In the genomic region with DNA sequence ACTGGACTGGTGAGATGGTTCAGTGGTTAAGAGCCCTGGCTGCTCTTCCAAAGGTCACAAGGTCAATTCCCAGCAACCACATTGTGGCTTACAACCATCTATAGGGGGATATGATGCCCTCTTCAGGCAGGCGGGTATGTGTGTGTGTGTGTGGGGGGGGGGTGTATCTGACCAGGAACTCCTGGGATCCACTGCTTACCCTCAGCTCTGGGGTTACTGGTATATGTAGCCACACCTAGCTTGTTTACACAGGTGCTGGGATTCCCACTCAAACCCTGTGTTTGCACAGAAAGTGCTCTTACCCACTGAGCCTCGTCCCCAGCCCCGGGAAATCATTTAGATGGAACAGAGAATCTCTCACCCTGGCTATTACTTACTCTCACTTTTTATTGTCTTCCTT, we compare ENCODE assay signal across 30 mouse cellular contexts. TPM values are rescaled to one million over a fixed set of nuclear protein-coding genes. Genes with fewer than 3 reads are reported as not detected.
A peak's percentile ranks its signal among the peaks of the same experiment; 100 is the strongest.
DNase-seq lines count a peak whose midpoint lies in the region; ATAC-seq and TF ChIP-seq lines count a peak whose summit lies in the region.
"Had no signal": no experiment of that assay in that cellular context is flagged by ENCODE, and none has a peak within 500 bp of the region (broad histone marks: within the 10 kb centered on the region; RNA-seq: fewer than 3 reads in every experiment).

No protein-coding gene starts in this region.

- no peak overlapping the region for H3K9ac ChIP-seq in intestine, embryonic 15.5 days
- no peak overlapping the region for H3K9ac ChIP-seq in intestine, postnatal 0 days (ENCODE audit: low read depth, low read length)
- H3K9ac ChIP-seq in ES-Bruce4 (ENCODE audit: low read depth, poor library complexity, severe bottlenecking), result no peak overlapping the region
- no peak overlapping the region for H3K9ac ChIP-seq in hindbrain, embryonic 11.5 days (ENCODE audit: low read depth, low read length)
- H3K9ac ChIP-seq: embryonic facial prominence, embryonic 13.5 days; embryonic facial prominence, embryonic 15.5 days; forebrain, embryonic 12.5 days had no signal

- DNase-seq in 416B (ENCODE audit: low read depth) (peak; percentile 14), R1 (ENCODE audit: low read depth, low spot score) (peak; percentile 46)
- no peak for DNase-seq in hindbrain, embryonic 11.5 days (ENCODE audit: low spot score)
- DNase-seq in kidney, postnatal 10 days, result no peak
- no peak for DNase-seq in gastrocnemius, adult 8-10 months (ENCODE audit: low spot score in 2 of 2)
- DNase-seq: adrenal gland, adult 2 months; adrenal gland, postnatal 10 days; adrenal gland, postnatal 25 days; B cell, adult 2 months; cerebellum, adult 11 months; cerebellum, adult 18-20 months; cerebellum, adult 8-10 months; cerebellum, adult 9-11 months; cerebellum, postnatal 14 days; cerebellum, postnatal 36 days; embryo, embryonic 11 days had no signal

- H3K4me2 ChIP-seq in intestine, embryonic 15.5 days (replicated peaks), result no peak overlapping the region
- no peak overlapping the region for H3K4me2 ChIP-seq in intestine, postnatal 0 days (replicated peaks; ENCODE audit: low read depth)
- H3K4me2 ChIP-seq in hindbrain, embryonic 11.5 days (replicated peaks; ENCODE audit: low read depth, low read length), result no peak overlapping the region
- H3K4me2 ChIP-seq: embryonic facial prominence, embryonic 13.5 days; embryonic facial prominence, embryonic 15.5 days; forebrain, embryonic 12.5 days had no signal

- H3K27me3 ChIP-seq in intestine, embryonic 15.5 days (replicated peaks), result no peaks in the 10 kb centered on the region
- H3K27me3 ChIP-seq in intestine, postnatal 0 days (replicated peaks; ENCODE audit: control insufficient read depth, insufficient read depth, low read length), result no peaks in the 10 kb centered on the region
- H3K27me3 ChIP-seq in ES-Bruce4 (ENCODE audit: control insufficient read depth, insufficient read depth, low read length, poor library complexity, severe bottlenecking), result no peaks in the 10 kb centered on the region
- H3K27me3 ChIP-seq in hindbrain, embryonic 11.5 days (ENCODE audit: control insufficient read depth, insufficient read depth, low read length), result no peaks in the 10 kb centered on the region
- H3K27me3 ChIP-seq: CH12.LX; embryonic facial prominence, embryonic 13.5 days; embryonic facial prominence, embryonic 15.5 days; forebrain, embryonic 12.5 days; Patski had no signal

- no peak for TF ChIP-seq EP300 in ES-Bruce4 (IDR thresholded peaks at IDR 0.05; ENCODE audit: insufficient read depth, low read depth, low read length)

- H3K36me3 ChIP-seq in intestine, embryonic 15.5 days, result no peaks in the 10 kb centered on the region
- no peaks in the 10 kb centered on the region for H3K36me3 ChIP-seq in intestine, postnatal 0 days (ENCODE audit: control insufficient read depth, insufficient read depth)
- H3K36me3 ChIP-seq in ES-Bruce4 (ENCODE audit: control insufficient read depth, insufficient read depth, low read length, poor library complexity, severe bottlenecking), result no peaks in the 10 kb centered on the region
- no peaks in the 10 kb centered on the region for H3K36me3 ChIP-seq in hindbrain, embryonic 11.5 days (ENCODE audit: control insufficient read depth, insufficient read depth, low read length)
- H3K36me3 ChIP-seq: embryonic facial prominence, embryonic 13.5 days; embryonic facial prominence, embryonic 15.5 days; forebrain, embryonic 10.5 days; forebrain, embryonic 12.5 days; G1E had no signal

- H3K4me1 ChIP-seq in intestine, embryonic 15.5 days (replicated peaks), result 0 out of 2 replicates have a peak, but pooled peaks cover 4% of the 10 kb centered on the region
- no peaks in the 10 kb centered on the region for H3K4me1 ChIP-seq in intestine, postnatal 0 days (replicated peaks; ENCODE audit: control insufficient read depth, insufficient read depth, low read length)
- no peaks in the 10 kb centered on the region for H3K4me1 ChIP-seq in ES-Bruce4 (ENCODE audit: control insufficient read depth, insufficient read depth, low read length)
- H3K4me1 ChIP-seq in hindbrain, embryonic 11.5 days (replicated peaks; ENCODE audit: control insufficient read depth, insufficient read depth, low read length), result no peaks in the 10 kb centered on the region
- H3K4me1 ChIP-seq: forebrain, embryonic 12.5 days had no signal

- H3K9me3 ChIP-seq in intestine, embryonic 15.5 days, result no peaks in the 10 kb centered on the region
- no peaks in the 10 kb centered on the region for H3K9me3 ChIP-seq in intestine, postnatal 0 days (ENCODE audit: control insufficient read depth)
- H3K9me3 ChIP-seq in ES-Bruce4 (replicated peaks; ENCODE audit: control insufficient read depth, insufficient read depth, low read length, poor library complexity, severe bottlenecking), result no peaks in the 10 kb centered on the region
- H3K9me3 ChIP-seq in hindbrain, embryonic 11.5 days (ENCODE audit: control insufficient read depth, low read length), result no peaks in the 10 kb centered on the region
- H3K9me3 ChIP-seq: embryonic facial prominence, embryonic 13.5 days; embryonic facial prominence, embryonic 15.5 days; forebrain, embryonic 10.5 days; forebrain, embryonic 12.5 days had no signal

- TF ChIP-seq POLR2A in ES-Bruce4 (IDR thresholded peaks at IDR 0.05; ENCODE audit: insufficient read depth, low read length), result no peak

- WGBS in intestine, embryonic 15.5 days, result 64% methylated on average over 3 of the region's 3 CpGs
- WGBS in intestine, postnatal 0 days, result 54% methylated on average over 3 of the region's 3 CpGs
- WGBS in hindbrain, embryonic 11.5 days, result 71% methylated on average over 3 of the region's 3 CpGs

- H3K27ac ChIP-seq in intestine, embryonic 15.5 days, result no peak overlapping the region
- no peak overlapping the region for H3K27ac ChIP-seq in intestine, postnatal 0 days (ENCODE audit: low read depth, low read length)
- H3K27ac ChIP-seq in ES-Bruce4 (ENCODE audit: insufficient read depth, low read length), result no peak overlapping the region
- H3K27ac ChIP-seq in hindbrain, embryonic 11.5 days (ENCODE audit: low read depth, low read length), result no peak overlapping the region
- H3K27ac ChIP-seq: embryonic facial prominence, embryonic 13.5 days; embryonic facial prominence, embryonic 15.5 days; forebrain, embryonic 10.5 days; forebrain, embryonic 12.5 days had no signal

- no peak for TF ChIP-seq CTCF in intestine, postnatal 0 days (IDR thresholded peaks at IDR 0.05; ENCODE audit: low read depth)
- TF ChIP-seq CTCF in ES-Bruce4 (IDR thresholded peaks at IDR 0.05; ENCODE audit: low read depth, low read length), result peak; percentile 23

- ATAC-seq in intestine, embryonic 15.5 days, result peak; percentile 47; the same call in 1 of the 2 replicates
- no peak for ATAC-seq in intestine, postnatal 0 days
- ATAC-seq in hindbrain, embryonic 11.5 days (ENCODE audit: low FRiP score), result no peak
- ATAC-seq: CD4-positive, CD25-positive, alpha-beta regulatory T cell, adult 4 months; forebrain, embryonic 14.5 days; forebrain, embryonic 16.5 days; Patski had no signal

- no peak overlapping the region for H3K4me3 ChIP-seq in intestine, embryonic 15.5 days (replicated peaks)
- no peak overlapping the region for H3K4me3 ChIP-seq in intestine, postnatal 0 days (ENCODE audit: low read depth, low read length)
- H3K4me3 ChIP-seq in ES-Bruce4 (ENCODE audit: low read depth, low read length), result no peak overlapping the region
- no peak overlapping the region for H3K4me3 ChIP-seq in hindbrain, embryonic 11.5 days (ENCODE audit: low read depth, low read length)
- H3K4me3 ChIP-seq: embryonic facial prominence, embryonic 13.5 days; embryonic facial prominence, embryonic 15.5 days; erythroblast, embryonic 14.5 days; forebrain, embryonic 10.5 days; forebrain, embryonic 12.5 days had no signal

RNA-seq across cellular contexts. Expression of a gene that starts 13.7 kb away (rescaled TPM):
- 2.0 and 2.1 TPM in 2 replicates for polyA plus RNA-seq in intestine, embryonic 15.5 days (2015; fragmentation: Nextera tagmentation; extraction: Ambion mirVana)
- polyA plus RNA-seq in intestine, postnatal 0 days (2015; fragmentation: Nextera tagmentation; extraction: Ambion mirVana), result 2.7 and 2.9 TPM in 2 replicates
- polyA plus RNA-seq in ES-Bruce4 (2011; ENCODE audit: insufficient read depth, insufficient read length, low read depth, missing spikeins), result 36.8 and 48.9 TPM in 2 replicates
- polyA plus RNA-seq in hindbrain, embryonic 11.5 days (2014; fragmentation: Nextera tagmentation; extraction: Ambion mirVana), result 1.8 and 2.9 TPM in 2 replicates
- total RNA-seq in gastrocnemius, adult 8-10 months (2022), result 1 to 10 TPM; 4.4 to 5.1 (median 4.9) TPM
- polyA plus RNA-seq: G1E had no signal

Comparison
In these comparisons a context has a peak if more than half of its experiments do, and no peak if none do; other contexts are left out.
1. DNase-seq: peak in 416B (single experiment) and R1 (single experiment); none in hindbrain, embryonic 11.5 days (single experiment), kidney, postnatal 10 days (single experiment) and gastrocnemius, adult 8-10 months (0 of 2).